Mouse (Mus musculus) layer of hippocampus, adult 9-11 months (tissue): ENCODE data around the gene Nfkbiz.
"Not testable (repeated sequence)": the region's sequence is repeated elsewhere in the genome, so short reads cannot be mapped to it uniquely, and the experiment has no call there.

ENCODE experiments used
- DNase-seq: peaks from one replicate; pipeline ENCODE4 v3.0.0; 2022

Gene Nfkbiz

GRCm38 (mm10) chr16:55838510-55839474, at the start of gene Nfkbiz:
Gene Nfkbiz, minus strand, starts transcription at chr16:55838899.
- DNase-seq: peak; percentile 56

- no peak for DNase-seq
These were observed 49.3 kb upstream of the Nfkbiz start for GRCm38 (mm10) chr16:55887814-55888583.

GRCm38 (mm10) chr16:55884246-55884645, 45.5 kb upstream of the Nfkbiz start:
- DNase-seq: no peak

- no peak for DNase-seq
These were observed 37.3 kb upstream of the Nfkbiz start for GRCm38 (mm10) chr16:55876025-55876424.

GRCm38 (mm10) chr16:55863832-55864231, 25.1 kb upstream of the Nfkbiz start:
- no peak for DNase-seq

- DNase-seq: peak; percentile 61
These were observed 24.6 kb upstream of the Nfkbiz start for GRCm38 (mm10) chr16:55863149-55863815.

GRCm38 (mm10) chr16:55861104-55861503, 22.4 kb upstream of the Nfkbiz start:
- peak; percentile 33 for DNase-seq

- not testable (repeated sequence) for DNase-seq
These were observed 20.7 kb upstream of the Nfkbiz start for GRCm38 (mm10) chr16:55859421-55859820.

GRCm38 (mm10) chr16:55858465-55858864, 19.8 kb upstream of the Nfkbiz start:
- peak; percentile 66 for DNase-seq

GRCm38 (mm10) chr16:55852943-55853727, 14.4 kb upstream of the Nfkbiz start:
- DNase-seq: peak; percentile 41

- DNase-seq: no peak
These were observed 13.8 kb upstream of the Nfkbiz start for GRCm38 (mm10) chr16:55852515-55852914.

- no peak for DNase-seq
These were observed 11.8 kb upstream of the Nfkbiz start for GRCm38 (mm10) chr16:55850485-55850884.

- no peak for DNase-seq
These were observed 9.0 kb upstream of the Nfkbiz start for GRCm38 (mm10) chr16:55847679-55848078.

GRCm38 (mm10) chr16:55844847-55845246, 6.1 kb upstream of the Nfkbiz start:
- DNase-seq: no peak

- no peak for DNase-seq
These were observed 5.2 kb upstream of the Nfkbiz start for GRCm38 (mm10) chr16:55843919-55844318.

GRCm38 (mm10) chr16:55843134-55843533, 4.4 kb upstream of the Nfkbiz start:
- no peak for DNase-seq

GRCm38 (mm10) chr16:55841506-55841905, 2.8 kb upstream of the Nfkbiz start:
- no peak for DNase-seq

- no peak for DNase-seq
These were observed 580 bp downstream of the Nfkbiz start for GRCm38 (mm10) chr16:55838129-55838509.

GRCm38 (mm10) chr16:55837653-55838052, 1.0 kb downstream of the Nfkbiz start:
- DNase-seq: not testable (repeated sequence)

- DNase-seq: no peak
These were observed 1.5 kb downstream of the Nfkbiz start for GRCm38 (mm10) chr16:55837168-55837567.

- peak; percentile 37 for DNase-seq
These were observed 2.9 kb downstream of the Nfkbiz start for GRCm38 (mm10) chr16:55835798-55836197.

GRCm38 (mm10) chr16:55832617-55833016, 6.1 kb downstream of the Nfkbiz start:
- no peak for DNase-seq
